Mouse (Mus musculus) heart, adult 2 months (tissue): Measurements from ENCODE around the gene Ackr3.

Source experiments
- CTCF ChIP-seq: fragments of 200-600 bp; IDR thresholded peaks from 2 replicates; pipeline ENCODE4 v1.8.1; 2022; ENCODE audit warnings: antibody characterized with exemption, mild to moderate bottlenecking, moderate library complexity
- POLR2A ChIP-seq: fragments of 200-500 bp; IDR thresholded peaks from 2 replicates; pipeline ENCODE4 v1.6.1; 2011; ENCODE audit warnings: mild to moderate bottlenecking, low read depth, low read length, control low read depth; ENCODE audit not compliant: insufficient read depth

DNA sequence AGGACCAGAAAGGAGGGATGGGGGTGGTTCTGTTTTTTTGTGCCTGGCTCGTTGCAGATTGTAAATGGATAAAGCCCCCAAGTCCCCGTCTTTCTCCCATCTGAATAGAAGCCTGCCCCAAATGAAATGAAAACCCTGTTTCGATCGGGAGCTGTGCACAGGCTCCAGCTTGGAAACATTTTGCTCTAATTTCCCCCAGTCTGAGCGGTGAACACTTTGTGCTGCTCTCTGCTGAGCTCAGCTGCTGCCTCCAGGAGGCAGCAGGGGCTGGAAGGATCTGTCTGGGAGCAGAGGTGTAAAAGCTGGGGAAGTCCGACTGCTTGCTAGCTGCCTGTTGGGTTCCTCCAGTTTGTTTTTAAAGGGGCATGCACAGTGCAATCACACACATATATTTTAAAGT lies 1.4 kb downstream of the Ackr3 start:
- TF ChIP-seq POLR2A (peak; percentile 42; the same call in 1 of the 2 replicates), CTCF (peak; percentile 86)
